Mouse (Mus musculus) neural tube, embryonic 10.5 days (tissue): ENCODE measurements around the gene Chd3.

Experiments used
- DNase-seq: peaks from one replicate; pipeline ENCODE4 v3.0.0-alpha.2; 2017; ENCODE audit warnings: low spot score; ENCODE audit errors: extremely low spot score

Chd3 gene

DNA sequence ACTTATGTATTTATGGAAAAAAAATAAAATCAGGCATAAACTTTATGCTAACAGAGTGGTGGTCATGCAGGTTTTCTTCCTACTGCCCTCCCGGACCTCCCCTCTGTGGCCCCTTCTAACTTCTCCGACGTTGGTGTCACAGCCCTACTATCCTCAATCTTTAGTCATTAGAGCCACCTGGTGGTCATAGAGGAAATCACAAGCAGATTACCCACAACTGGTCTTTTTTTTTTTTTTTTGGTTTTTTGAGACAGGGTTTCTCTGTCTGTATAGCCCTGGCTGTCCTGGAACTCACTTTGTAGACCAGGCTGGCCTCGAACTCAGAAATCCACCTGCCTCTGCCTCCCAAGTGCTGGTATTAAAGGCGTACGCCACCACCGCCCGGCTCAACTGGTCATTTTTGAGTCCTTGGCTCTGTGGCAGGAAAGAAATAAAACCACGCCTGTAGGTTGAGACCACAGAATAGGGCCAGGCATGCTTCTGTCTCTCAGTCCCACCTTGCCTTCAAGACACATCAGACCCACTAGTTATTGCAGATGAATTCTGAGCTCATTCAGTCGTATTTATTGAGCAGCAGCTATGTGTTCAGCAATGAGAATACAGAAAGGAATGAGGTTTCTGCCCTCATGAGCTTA is 21.3 kb upstream of the Chd3 start:
- peak; percentile 59 for DNase-seq

DNA sequence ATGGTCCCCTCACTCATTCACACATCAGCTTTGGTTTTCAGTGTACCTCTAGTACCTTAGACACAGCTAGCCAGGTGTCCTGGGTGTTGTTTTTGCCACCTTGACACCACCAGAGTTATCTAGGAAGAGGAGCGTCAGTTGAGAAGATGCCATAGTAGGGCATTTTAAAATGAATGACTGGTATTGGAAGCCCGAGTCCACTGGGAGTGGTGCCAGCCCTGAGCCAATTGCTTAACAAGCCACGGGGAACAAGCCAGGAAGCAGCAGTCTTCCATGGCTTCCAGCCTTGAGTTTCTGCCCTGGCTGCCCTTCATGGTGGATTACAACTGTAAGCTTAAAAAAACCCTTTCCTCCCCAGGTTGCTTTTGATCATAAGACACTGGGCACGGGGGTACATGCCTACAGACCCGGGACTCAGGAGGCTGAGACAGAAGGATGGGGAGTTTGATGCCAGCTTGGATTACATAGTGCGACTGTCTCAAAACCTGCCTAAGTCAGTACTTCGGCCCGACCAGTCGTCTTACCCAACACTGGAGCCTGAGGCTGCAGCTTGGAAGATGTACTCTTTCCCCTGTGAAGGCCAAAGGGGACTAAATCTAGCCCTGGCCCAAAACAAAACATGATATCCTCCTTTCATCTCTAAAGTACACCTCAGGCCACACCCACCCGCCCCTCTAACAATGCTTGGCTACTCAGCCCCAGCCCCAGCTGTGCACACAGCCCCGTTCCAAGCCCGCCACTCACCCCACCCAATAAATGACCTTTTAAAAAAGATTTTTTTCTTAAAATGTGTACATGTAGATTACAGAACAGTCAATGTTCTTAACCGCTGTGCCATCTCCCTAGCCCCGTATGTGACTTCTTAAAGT is 20.6 kb upstream of the Chd3 start:
- no peak for DNase-seq

DNA sequence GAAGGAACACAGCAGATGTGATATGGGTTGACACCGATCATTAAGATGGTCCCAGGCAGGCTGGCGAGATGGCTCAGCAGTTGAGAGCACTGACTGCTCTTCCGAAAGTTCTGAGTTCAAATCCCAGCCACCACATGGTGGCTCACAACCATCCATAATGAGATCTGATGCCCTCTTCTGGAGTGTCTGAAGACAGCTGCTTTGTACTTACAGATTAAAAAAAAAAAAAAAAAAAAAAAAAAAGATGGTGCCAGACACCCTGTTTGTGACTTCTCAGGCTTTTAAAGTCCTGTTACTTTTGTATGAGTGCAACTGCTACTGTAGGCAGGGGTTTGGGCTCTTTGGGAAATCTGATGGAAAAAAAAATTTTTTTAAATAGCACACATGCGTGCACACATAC is 19.5 kb upstream of the Chd3 start:
- no peak for DNase-seq

DNA sequence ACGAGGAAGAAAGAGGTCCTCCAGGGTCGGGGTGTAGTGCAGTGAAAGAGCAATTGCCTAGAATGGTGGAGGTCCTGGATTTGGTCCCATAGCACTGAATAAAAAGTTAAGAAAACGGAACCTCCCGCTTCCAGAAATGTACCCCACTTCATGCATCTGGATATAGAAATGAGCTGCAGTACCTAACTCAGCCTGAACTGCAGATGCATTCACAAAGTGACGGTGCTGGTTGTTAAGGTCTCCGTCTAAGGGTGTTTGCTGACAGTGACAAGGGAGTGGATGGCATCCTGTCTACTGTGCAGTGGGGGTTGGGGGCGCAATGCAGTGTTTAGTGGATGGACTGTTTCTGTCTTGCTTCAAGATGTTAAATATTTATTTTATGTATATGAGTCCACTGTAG is 17.6 kb upstream of the Chd3 start:
- no peak for DNase-seq

DNA sequence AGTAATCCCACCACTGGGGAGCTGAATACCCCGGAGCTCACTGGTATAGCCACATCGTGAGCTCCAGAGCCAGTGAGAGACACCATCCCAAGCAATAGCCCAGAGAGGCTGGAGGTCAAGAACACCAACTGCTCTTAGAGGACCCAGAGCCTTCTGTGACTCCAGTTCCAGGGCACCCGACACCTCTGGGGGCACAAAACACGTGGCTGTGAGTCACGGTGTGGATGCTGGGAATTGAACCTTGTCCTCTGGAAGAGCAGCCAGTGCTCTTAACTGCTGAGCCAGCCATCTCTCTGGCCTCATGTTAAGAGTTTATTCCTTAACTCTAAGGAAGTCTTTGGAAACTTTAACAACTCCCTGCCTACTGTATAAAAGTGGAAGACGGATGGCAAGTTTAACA is 15.8 kb upstream of the Chd3 start:
- no peak for DNase-seq

DNA sequence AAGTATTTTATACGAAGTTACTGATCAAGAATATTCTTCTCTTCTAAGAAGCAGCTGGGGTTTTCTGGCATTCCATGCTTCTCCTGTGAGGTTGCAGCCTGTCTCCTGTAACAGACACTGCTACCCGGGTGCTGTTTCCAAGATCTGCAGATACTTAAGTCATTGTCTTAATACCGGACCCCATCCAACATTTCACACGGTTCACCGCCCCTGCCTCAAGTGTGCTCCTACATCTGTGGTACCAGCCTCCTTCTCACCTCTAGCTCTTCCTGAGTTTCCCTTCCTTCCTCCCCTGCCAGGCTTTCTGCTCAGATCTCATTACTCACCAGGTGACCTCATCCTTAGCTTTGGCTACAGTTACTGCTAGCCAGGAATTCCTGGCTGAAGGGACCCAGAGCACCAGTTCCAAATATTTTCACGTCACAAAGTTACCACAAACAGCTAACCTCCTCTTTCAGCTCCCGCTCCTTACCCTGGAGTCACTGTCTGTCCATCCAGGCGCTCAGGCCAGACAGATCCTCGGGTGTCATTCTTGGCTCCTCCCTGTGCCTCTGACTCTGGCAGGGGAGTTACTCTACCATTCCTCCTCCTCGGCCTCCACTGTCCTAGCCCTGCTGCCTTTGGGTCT is 13.4 kb upstream of the Chd3 start:
- DNase-seq: no peak

DNA sequence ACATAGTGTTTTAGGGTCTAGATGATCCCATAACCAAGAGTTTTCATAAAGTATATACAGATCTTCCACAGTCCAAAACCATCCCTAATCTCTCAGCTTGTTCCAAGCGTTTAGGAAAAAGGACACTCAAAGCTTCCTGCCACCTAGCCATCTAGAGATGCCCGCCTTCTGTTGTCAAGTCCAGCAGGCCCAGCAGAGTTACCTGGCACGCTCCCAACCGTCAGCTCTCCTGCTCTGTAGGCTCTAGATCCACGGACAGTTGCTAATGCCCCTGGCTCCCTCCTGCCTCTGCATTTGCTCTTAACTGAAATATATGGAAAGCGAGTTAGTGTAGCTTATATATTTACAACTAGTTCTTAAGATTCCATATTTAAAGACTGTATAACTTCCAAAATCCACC is 12.2 kb upstream of the Chd3 start:
- DNase-seq: no peak

DNA sequence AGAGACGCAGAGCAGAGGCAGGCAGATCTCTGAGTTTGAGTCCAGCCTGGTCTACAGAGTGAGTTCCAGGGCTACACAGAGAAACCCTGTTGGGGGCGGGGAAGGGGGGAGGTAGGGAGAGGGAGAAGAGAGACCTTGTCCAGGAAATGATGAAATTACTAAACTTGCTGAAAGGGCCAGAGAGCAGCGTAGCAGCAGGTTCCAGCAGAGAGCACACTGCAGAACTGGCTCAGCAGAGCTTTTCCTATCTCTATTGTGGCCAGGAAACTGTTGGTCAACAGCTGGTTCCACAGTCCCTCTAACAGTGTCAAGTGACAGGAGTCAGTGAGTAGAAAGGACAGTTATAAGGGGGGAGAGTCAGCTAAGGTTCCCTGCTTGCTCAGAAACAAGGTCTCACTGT is 10.4 kb upstream of the Chd3 start:
- no peak for DNase-seq

DNA sequence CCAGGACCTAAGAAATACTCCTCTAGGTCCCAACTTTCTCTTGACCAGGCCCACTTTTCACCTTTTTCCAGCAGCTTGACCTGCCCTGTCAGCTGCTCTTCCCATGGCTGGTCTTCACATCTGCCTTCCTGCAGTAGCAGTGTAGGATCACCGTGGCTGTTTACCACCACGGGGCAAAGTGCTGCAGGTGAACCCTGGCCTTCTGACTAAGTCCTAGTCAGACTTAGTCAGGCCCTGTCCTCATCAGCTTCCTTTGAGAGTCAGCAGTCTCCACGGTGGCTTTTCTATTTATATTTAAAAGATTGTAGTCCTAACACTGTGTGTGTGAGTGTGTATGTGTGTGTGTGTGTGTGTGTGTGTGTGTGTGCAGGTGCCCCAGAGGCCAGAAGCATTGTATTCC is 8.6 kb upstream of the Chd3 start:
- DNase-seq: no peak

DNA sequence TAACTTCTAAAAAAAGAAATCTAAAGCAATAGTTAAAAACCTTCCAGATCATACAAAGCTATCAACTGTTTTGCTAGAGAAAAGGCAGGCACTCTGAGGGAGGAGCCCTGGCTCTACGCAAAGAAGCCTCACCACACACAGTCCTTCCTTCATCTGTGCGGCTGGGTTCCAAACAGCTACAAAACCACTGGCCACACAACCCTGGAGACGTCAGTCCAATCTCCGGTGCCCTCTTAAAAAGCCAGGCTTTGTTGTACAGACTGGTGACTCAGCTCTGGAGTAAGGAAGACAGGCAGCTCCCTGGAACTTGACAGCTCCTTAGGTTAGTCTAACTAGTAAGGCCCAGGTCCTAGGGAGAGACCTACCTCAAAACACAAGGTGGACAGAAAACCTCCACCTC is 6.4 kb upstream of the Chd3 start:
- no peak for DNase-seq

DNA sequence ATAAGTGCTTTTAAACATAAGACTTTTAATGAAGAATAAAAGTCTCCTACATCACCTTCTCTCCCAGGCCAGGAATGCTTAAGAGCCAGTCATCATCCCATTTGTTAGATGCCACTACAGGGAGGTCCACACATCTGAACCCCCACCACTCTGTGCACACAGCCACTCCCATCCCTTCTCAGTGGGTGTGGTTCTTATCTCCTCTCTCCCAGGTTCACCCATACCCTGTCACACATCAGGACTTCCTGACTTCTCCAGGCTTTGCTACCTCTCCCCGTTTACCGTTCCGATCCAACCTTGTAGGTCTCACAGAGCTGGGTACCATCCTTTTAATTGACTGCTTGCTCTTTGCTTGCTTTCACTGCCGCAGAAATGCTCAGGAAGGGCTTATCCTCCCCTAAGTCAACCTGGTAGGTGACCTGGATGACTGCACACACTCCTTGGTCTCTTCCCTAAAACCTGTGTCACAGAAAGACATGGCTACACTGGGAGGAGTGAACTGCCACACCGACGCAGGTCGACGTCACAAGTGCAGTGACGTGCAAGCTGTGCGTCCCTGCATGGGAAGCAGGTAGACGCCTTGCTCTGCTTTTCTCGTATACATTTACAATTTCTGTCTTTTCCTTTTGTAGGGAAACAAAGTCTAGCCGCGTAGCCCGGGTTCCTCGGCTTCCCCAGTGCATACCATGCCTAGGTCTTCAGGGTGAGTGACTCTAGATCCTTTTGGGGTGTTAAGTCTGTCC is 4.2 kb upstream of the Chd3 start:
- DNase-seq: no peak

DNA sequence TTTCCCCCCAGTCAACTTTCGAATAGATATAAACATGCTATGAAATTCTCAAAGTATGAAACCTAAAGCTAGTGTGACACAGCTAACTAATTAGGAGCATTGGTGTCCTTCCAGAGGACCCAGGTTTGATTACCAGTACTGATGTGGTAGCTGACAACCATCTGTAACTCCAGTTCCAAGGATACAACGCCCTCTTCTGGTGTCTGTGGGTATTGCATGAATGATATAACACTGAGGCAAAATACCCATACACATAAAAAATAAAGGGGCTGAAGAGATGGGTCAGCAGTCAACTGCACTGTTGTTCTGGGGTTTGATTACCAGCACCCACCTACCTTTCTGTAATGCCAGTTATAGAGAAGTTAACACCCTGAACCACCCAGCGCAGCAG is 3.6 kb upstream of the Chd3 start:
- no peak for DNase-seq

DNA sequence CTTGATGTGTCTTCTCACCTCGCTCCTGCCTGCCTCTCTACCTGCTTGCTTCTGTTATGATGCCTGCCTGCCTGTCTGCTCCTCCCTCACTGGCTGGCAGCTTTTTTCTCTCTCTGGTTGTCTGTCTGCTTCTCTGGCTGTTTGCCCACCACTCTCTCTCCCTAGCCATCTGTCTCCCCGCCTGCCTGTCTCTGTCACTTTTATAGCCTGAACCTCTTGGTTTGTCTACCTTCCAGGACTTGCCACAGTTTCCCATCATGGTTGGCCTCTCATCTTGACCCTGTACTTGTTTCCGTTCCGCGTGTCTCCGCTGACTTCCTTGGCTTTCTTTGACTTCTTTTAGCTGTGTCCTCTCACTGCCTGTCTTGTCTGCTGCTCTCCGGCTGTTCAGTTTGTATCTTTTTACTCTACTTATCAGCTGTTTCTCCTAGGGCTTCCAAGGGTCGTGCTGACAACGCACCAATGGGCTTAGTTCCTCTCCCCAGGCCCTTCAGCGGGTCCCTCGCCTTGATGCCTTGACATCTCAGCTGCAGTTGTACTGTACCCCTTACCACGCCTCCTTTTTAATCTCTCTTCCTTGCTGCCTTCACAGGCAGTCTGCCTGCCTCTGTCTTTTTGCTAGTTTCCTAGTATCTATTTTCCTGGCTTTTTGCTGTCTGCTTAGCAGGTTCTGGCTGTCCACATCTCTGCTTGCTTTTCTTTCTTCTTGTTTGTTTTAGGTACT is 3.0 kb upstream of the Chd3 start:
- no peak for DNase-seq

DNA sequence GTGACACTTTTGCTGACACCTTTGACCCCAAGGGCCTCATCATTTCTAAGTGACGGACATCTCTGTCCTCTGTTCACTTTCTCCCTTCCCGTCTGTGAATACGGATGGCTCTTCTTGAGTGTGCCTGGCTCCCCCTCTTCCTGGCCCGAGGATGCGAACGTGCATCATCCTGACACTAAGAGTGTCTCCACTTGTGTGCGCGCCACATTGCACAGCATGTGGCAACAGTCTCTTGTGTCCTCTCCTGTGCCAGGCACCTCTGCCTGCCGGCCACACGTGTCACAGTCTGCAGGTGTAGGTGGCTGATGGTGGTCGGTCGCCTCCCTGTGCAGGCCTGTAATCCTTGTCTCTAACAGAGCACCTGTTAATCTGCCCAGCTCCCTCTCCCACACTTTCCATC is 2.4 kb upstream of the Chd3 start:
- peak; percentile 31 for DNase-seq

DNA sequence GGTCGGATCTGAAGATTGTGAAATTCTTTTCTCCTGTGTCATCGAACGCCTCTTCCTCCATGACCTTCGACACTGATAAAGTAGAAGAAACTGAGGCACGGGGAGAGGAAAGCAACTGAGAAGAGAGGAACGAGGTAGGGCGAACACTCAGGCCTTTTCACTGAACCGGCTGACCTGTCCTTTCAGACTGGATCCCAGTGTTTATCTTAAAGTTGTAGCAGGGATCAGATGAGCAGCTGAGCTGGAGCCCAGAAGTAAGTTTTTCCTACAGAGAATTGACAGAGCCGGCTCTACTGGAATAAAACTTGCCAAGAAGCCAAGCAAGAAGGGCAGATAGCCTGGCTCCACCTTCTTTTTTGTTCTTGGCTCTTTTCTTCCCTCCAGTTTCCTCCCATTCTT is 1.6 kb upstream of the Chd3 start:
- no peak for DNase-seq

DNA sequence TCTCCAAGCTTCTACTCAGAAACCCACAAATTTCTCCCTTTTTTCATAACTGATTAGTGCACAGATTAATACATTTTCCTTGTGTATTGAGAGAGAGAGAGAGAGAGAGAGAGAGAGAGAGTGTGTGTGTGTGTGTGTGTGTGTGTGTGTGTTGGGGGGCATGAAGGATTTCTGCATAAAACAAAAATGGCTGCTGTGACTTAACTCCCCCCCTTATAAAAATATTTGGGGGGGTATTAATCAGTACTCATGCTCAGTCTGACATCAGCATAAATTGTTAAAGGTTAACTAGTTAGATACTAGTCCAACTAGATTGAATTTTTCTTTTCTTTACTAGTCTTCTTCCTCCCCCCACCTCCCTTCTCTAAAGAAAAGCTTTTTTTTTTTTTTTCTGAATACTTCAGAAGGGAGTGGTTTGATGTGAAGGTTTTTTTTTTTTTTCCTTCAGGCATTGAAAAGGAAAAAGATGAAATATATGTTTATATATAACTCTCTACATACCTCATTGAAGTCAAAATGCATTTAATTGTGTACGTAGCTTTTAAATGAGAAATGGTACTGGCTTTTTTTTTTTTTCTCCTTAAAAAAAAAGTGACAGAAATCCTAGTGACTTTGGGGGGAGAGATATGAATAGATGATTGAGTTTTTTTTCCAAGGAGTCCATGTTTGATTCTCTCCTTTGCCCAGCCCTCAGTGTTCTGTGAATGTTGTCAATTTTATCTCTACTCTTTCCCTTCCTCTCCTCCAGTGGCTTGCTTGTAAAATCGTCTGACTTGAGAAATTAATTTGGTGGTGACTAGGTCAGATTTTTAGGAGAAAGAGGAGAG is 997 bp upstream of the Chd3 start:
- DNase-seq: no peak

DNA sequence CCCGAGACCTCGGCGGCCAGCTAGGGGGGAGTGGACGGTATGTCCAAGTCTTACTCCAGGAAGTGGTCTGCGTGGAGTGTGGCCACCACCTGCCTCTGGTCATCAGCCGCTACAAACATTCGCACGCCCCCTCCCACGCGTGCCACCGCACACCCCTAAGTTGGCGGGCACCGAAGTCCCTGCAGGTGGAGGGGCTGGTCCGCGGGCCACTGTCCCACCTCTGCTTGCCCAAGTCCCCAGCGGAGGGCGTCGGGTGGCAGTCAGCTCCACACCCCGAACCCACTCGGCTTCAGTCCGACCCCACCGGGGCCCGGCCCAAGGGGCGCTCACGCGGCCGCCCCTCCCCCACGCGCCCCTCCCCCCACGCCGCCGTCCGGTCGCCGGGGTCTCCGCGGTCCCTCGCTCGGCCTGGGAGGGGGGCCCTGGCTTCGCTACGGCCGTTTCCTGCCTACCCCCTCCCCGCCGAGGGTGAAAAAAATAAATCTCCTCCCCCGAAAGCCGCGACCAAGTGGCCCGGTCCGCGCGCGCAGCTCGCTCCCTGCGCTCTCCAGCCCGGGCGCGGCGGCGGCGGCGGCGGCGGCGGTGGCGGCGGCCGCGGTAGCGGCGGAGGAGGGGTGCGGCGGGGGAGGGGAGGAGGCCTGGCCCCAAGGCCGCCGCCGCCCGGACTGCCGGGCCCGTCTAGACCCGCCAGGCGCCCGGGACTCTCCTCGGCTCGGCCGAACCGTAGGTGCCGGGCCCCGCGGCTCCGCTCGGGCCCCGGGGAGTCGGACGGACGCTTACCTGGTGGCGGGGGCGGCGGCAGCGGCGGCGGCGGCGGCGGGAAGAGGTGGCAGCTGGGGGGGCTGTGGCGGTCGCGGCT is 621 bp downstream of the Chd3 start:
- peak; percentile 78 for DNase-seq

DNA sequence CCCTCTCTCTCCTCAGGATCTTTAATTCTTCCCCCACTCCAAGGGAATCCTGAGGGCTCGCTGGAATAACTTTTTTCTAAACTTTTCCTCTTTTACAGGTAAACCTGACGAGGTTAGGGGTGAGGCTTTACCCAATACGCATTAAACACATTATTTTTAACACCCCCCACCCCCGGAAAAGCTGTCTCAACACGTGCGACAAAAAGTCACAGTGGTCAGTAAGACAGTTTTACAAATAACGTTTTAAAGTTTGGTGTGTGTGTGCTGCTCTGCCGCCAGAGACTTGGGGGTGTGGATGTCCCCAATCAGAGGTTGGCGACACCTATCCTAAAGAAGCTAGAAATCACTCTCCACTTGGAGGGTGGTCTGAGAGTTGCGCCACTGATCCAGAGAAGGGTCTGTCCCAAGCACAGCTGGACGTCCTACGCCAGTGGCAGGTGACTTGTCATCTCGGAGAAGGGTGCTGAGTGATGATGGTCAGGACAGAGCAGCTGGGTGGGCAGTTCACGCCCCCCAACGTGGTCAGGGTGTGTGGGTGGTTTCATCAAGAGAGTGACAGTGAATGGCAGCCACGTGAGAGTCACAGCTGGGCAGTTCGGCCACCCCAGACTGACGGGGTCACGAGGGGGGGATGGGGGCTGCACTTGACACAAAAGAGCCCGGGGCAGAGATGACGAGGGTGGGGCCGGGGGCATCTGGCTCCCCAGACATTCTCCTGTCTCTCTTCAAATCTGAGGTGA is 1.4 kb downstream of the Chd3 start:
- no peak for DNase-seq
